ENCODE assay signal across 19 mouse cellular contexts in genomic region chr5:31724519-31724918, GRCm38 (mm10). TPM values are rescaled to one million over a fixed set of nuclear protein-coding genes. Genes with fewer than 3 reads are reported as not detected.
A peak's percentile ranks its signal among the peaks of the same experiment; 100 is the strongest.
DNase-seq lines count a peak whose midpoint lies in the region; TF ChIP-seq lines count a peak whose summit lies in the region.
"Had no signal": no experiment of that assay in that cellular context is flagged by ENCODE, and none has a peak within 500 bp of the region (broad histone marks: within the 10 kb centered on the region; RNA-seq: fewer than 3 reads in every experiment).

No protein-coding gene starts in this region.

- H3K4me3 ChIP-seq in heart, adult 2 months, result no peak overlapping the region
- H3K4me3 ChIP-seq: embryonic facial prominence, embryonic 15.5 days; forebrain, embryonic 10.5 days; heart, embryonic 15.5 days; hindbrain, embryonic 10.5 days; limb, embryonic 10.5 days had no signal

- no peak for TF ChIP-seq EP300 in heart, adult 2 months (IDR thresholded peaks at IDR 0.05; ENCODE audit: insufficient read depth, low read depth, low read length)

- peak; percentile 41 for DNase-seq in adrenal gland, postnatal 10 days
- no peak for DNase-seq in adrenal gland, adult 8-10 months
- peak; percentile 15 for DNase-seq in kidney, postnatal 14 days
- DNase-seq in kidney, adult 9 months, result no peak
- peak; percentile 53 for DNase-seq in testis, postnatal 10 days (ENCODE audit: low spot score)
- no peak for DNase-seq in testis, postnatal 14 days (ENCODE audit: low spot score)
- no peak for DNase-seq in heart, adult 2 months
- DNase-seq in retina, postnatal 1 day, result no peak
- DNase-seq: cerebellum, adult 9-11 months; embryo, embryonic 11 days; kidney, adult 2 months; layer of hippocampus, postnatal 36 days; lung, adult 2 months; thymus, postnatal 25 days had no signal

- no peaks in the 10 kb centered on the region for H3K79me2 ChIP-seq in heart, adult 2 months (replicated peaks; ENCODE audit: control insufficient read depth, insufficient read depth, low read length)

- H3K27me3 ChIP-seq in heart, adult 2 months (ENCODE audit: control insufficient read depth, insufficient read depth, low read length), result no peaks in the 10 kb centered on the region
- H3K27me3 ChIP-seq: embryonic facial prominence, embryonic 15.5 days; heart, embryonic 15.5 days had no signal

- 66% methylated on average over 6 of the region's 6 CpGs for WGBS in heart, adult 2 months

- H3K9ac ChIP-seq in heart, adult 2 months (ENCODE audit: low read depth, low read length), result no peak overlapping the region
- H3K9ac ChIP-seq: embryonic facial prominence, embryonic 15.5 days; heart, embryonic 15.5 days had no signal

- TF ChIP-seq POLR2A in heart, adult 2 months (IDR thresholded peaks at IDR 0.05; ENCODE audit: insufficient read depth, low read depth, low read length), result no peak

- H3K27ac ChIP-seq in heart, adult 2 months, result no peak overlapping the region
- H3K27ac ChIP-seq: embryonic facial prominence, embryonic 15.5 days; forebrain, embryonic 10.5 days; heart, embryonic 15.5 days; hindbrain, embryonic 10.5 days; limb, embryonic 10.5 days had no signal

- peaks cover 5% of the 10 kb centered on the region; the same call in 1 of the 2 replicates for H3K36me3 ChIP-seq in heart, adult 2 months (ENCODE audit: control insufficient read depth, insufficient read depth, low read length)
- H3K36me3 ChIP-seq: embryonic facial prominence, embryonic 15.5 days; forebrain, embryonic 10.5 days; heart, embryonic 15.5 days; hindbrain, embryonic 10.5 days; limb, embryonic 10.5 days had no signal

- peaks cover 4% of the 10 kb centered on the region for H3K4me1 ChIP-seq in heart, adult 2 months (ENCODE audit: control insufficient read depth, insufficient read depth, low read length)
- H3K4me1 ChIP-seq: embryonic facial prominence, embryonic 15.5 days; forebrain, embryonic 10.5 days; heart, embryonic 15.5 days; limb, embryonic 10.5 days had no signal

- intact Hi-C loops in heart, adult 2 months (cut with DNase I), result no loop called here

- TF ChIP-seq CTCF in heart, adult 2 months (IDR thresholded peaks at IDR 0.05), result no peak

RNA-seq across cellular contexts. Expression of gene Babam2, which starts 27.0 kb away (rescaled TPM):
- 10 to 100 TPM; 55.8 to 84.3 TPM for total RNA-seq in adrenal gland, postnatal 10 days (2021)
- 100 to 1,000 TPM; 109 to 127 (median 118) TPM for total RNA-seq in adrenal gland, adult 8-10 months (2022)
- 10 to 100 TPM; 28.4 to 32.9 TPM for total RNA-seq in heart, adult 2 months (2021)
- 25.2 and 34.4 TPM in 2 replicates for polyA plus RNA-seq in heart, adult 2 months (2012; rRNA removed)

RNA-seq across cellular contexts. Expression of gene Rbks, which starts 27.1 kb away (rescaled TPM):
- total RNA-seq in adrenal gland, postnatal 10 days (2021), result 10 to 100 TPM in 1 of 2 experiments, 1 to 10 TPM in 1; 9.6 to 13.4 TPM
- 10 to 100 TPM in 3 of 4 experiments, 1 to 10 TPM in 1; 8.9 to 14.8 (median 10.5) TPM for total RNA-seq in adrenal gland, adult 8-10 months (2022)
- total RNA-seq in heart, adult 2 months (2021), result 1 to 10 TPM; 4.3 to 4.4 TPM
- polyA plus RNA-seq in heart, adult 2 months (2012; rRNA removed), result 2.3 and 2.7 TPM in 2 replicates

Comparison
In these comparisons a context has a peak if more than half of its experiments do, and no peak if none do; other contexts are left out.
1. DNase-seq: peak in adrenal gland, postnatal 10 days (single experiment), kidney, postnatal 14 days (single experiment) and testis, postnatal 10 days (single experiment); none in adrenal gland, adult 8-10 months (single experiment), kidney, adult 9 months (single experiment), testis, postnatal 14 days (single experiment), heart, adult 2 months (0 of 2) and retina, postnatal 1 day (single experiment).